Mouse (Mus musculus): ENCODE data around the gene Brk1. TPM values are rescaled to one million over a fixed set of nuclear protein-coding genes. Genes with fewer than 3 reads are reported as not detected.

Brk1 gene
- total and polyA plus RNA-seq, 3 experiments: 147 to 161 TPM; not detected in 1

- Histone ChIP-seq H3K27ac (ENCODE audit: control insufficient read depth, low read depth, low read length) (no peak overlapping the region), H3K36me3 (ENCODE audit: control insufficient read depth in 1 of 2, insufficient read depth in 2 of 2, low read length in 2 of 2) (peaks cover 0 to under 1% of the 10 kb centered on the region in 2 experiments; a peak in 1 of 4 replicates), H3K4me3 (ENCODE audit: control insufficient read depth in 1 of 2, insufficient read depth in 1 of 2, low read depth in 2 of 2, low read length in 2 of 2) (no peak overlapping the region), H3K27me3 (ENCODE audit: control insufficient read depth in 1 of 2, insufficient read depth in 2 of 2, low read length in 2 of 2) (no peaks in the 10 kb centered on the region), H3K9me3 (replicated peaks; ENCODE audit: insufficient read depth, low read length) (no peaks in the 10 kb centered on the region), H3K4me1 (ENCODE audit: control insufficient read depth in 1 of 2, insufficient read depth in 2 of 2, low read length in 2 of 2) (peaks cover 3 to 9% of the 10 kb centered on the region in 2 experiments; a peak in 1 of 4 replicates), H3K79me2 (ENCODE audit: control insufficient read depth, insufficient read depth, low read length, poor library complexity) (no peaks in the 10 kb centered on the region), H3K9ac (ENCODE audit: control insufficient read depth, low read depth, low read length, poor library complexity, severe bottlenecking) (no peak overlapping the region)
- TF ChIP-seq MAZ (IDR thresholded peaks at IDR 0.05; ENCODE audit: low read depth, low read length) (no peak), MEF2A (IDR thresholded peaks at IDR 0.05; ENCODE audit: extremely low read depth, insufficient replicate concordance, low read depth, low read length, poor library complexity, severe bottlenecking) (no peak), POLR2AphosphoS2 (IDR thresholded peaks at IDR 0.05; ENCODE audit: low read length) (no peak), GABPA (IDR thresholded peaks at IDR 0.05; ENCODE audit: low read depth, low read length) (no peak), USF1 (IDR thresholded peaks at IDR 0.05; ENCODE audit: low read depth, low read length) (no peak), CHD1 (IDR thresholded peaks at IDR 0.05; ENCODE audit: low read depth, low read length) (no peak), NELFE (IDR thresholded peaks at IDR 0.05; ENCODE audit: low read depth, low read length) (no peak), CTCF (IDR thresholded peaks at IDR 0.05 in 2 of 3, conservative IDR thresholded peaks at IDR 0.05 in 1 of 3; ENCODE audit: control insufficient read depth in 1 of 3, insufficient read depth in 1 of 3, low read depth in 2 of 3, low read length in 3 of 3, poor library complexity in 1 of 3, severe bottlenecking in 1 of 3) (no peak), MYB (IDR thresholded peaks at IDR 0.05; ENCODE audit: low read depth, low read length) (no peak), MAFK (IDR thresholded peaks at IDR 0.05; ENCODE audit: borderline replicate concordance, low read depth, low read length) (no peak), ZKSCAN1 (IDR thresholded peaks at IDR 0.05; ENCODE audit: low read depth, low read length) (no peak), POLR2AphosphoS5 (IDR thresholded peaks at IDR 0.05; ENCODE audit: borderline replicate concordance, low read depth, low read length) (no peak), ZC3H11A (IDR thresholded peaks at IDR 0.05; ENCODE audit: low read depth, low read length) (no peak), KAT2A (conservative IDR thresholded peaks at IDR 0.05; ENCODE audit: low read depth, low read length) (no peak), GATA1 (IDR thresholded peaks at IDR 0.05; ENCODE audit: low read depth, low read length) (no peak)
- DNase-seq (ENCODE audit: low read depth, low spot score): no peak
These were observed 40.2 kb downstream of the Brk1 start for GRCm38 (mm10) chr6:113644808-113645207.

- no peak overlapping the region; the same call in 1 of the 2 replicates for H3K27ac ChIP-seq (ENCODE audit: control insufficient read depth, low read depth, low read length)
- H3K27me3 ChIP-seq (ENCODE audit: control insufficient read depth in 1 of 2, insufficient read depth in 2 of 2, low read length in 2 of 2): no peaks in the 10 kb centered on the region
- H3K36me3 ChIP-seq (ENCODE audit: control insufficient read depth in 1 of 2, insufficient read depth in 2 of 2, low read length in 2 of 2): peaks cover 0 to 5% of the 10 kb centered on the region in 2 experiments; a peak in 2 of 4 replicates
- H3K9ac ChIP-seq (ENCODE audit: control insufficient read depth, low read depth, low read length, poor library complexity, severe bottlenecking): no peak overlapping the region
- peaks cover 3 to 22% of the 10 kb centered on the region in 2 experiments; a peak in 2 of 4 replicates for H3K4me1 ChIP-seq (ENCODE audit: control insufficient read depth in 1 of 2, insufficient read depth in 2 of 2, low read length in 2 of 2)
- H3K79me2 ChIP-seq (ENCODE audit: control insufficient read depth, insufficient read depth, low read length, poor library complexity): no peaks in the 10 kb centered on the region
- TF ChIP-seq E2F4 (IDR thresholded peaks at IDR 0.05; ENCODE audit: borderline replicate concordance, low read depth, low read length) (no peak), UBTF (IDR thresholded peaks at IDR 0.05; ENCODE audit: borderline replicate concordance, insufficient read depth, low read depth, low read length) (no peak), ZKSCAN1 (IDR thresholded peaks at IDR 0.05; ENCODE audit: low read depth, low read length) (no peak), CHD1 (IDR thresholded peaks at IDR 0.05; ENCODE audit: low read depth, low read length) (no peak), ZC3H11A (IDR thresholded peaks at IDR 0.05; ENCODE audit: low read depth, low read length) (no peak), SMC3 (IDR thresholded peaks at IDR 0.05; ENCODE audit: low read depth, low read length) (no peak), ZNF384 (IDR thresholded peaks at IDR 0.05; ENCODE audit: low read depth, low read length) (no peak), USF2 (IDR thresholded peaks at IDR 0.05; ENCODE audit: borderline replicate concordance in 1 of 2, insufficient read depth in 1 of 2, low read depth in 1 of 2, low read length in 2 of 2) (no peak), CHD2 (IDR thresholded peaks at IDR 0.05; ENCODE audit: low read length) (no peak), MAX (IDR thresholded peaks at IDR 0.05; ENCODE audit: low read length) (no peak), TBP (IDR thresholded peaks at IDR 0.05; ENCODE audit: low read depth, low read length) (no peak), NELFE (IDR thresholded peaks at IDR 0.05; ENCODE audit: low read depth, low read length) (no peak), POLR2A (IDR thresholded peaks at IDR 0.05; ENCODE audit: control insufficient read depth in 1 of 2, insufficient read depth in 1 of 2, low read depth in 1 of 2, low read length in 2 of 2, poor library complexity in 1 of 2) (no peak), ZMIZ1 (IDR thresholded peaks at IDR 0.05; ENCODE audit: low read depth, low read length) (no peak)
- H3K9me3 ChIP-seq (replicated peaks; ENCODE audit: insufficient read depth, low read length): no peaks in the 10 kb centered on the region
- H3K4me3 ChIP-seq (ENCODE audit: control insufficient read depth in 1 of 2, insufficient read depth in 1 of 2, low read depth in 2 of 2, low read length in 2 of 2): no peak overlapping the region
- no peak for DNase-seq (ENCODE audit: low read depth, low spot score)
These were observed 45.0 kb downstream of the Brk1 start for GRCm38 (mm10) chr6:113649346-113650196.
